Mouse (Mus musculus) lung, adult 2 months (tissue): ENCODE measurements around the gene Pet117.

Experiments used
- CTCF ChIP-seq: fragments of 200-500 bp; IDR thresholded peaks from 2 replicates; pipeline ENCODE4 v1.5.1; 2011; ENCODE audit warnings: mild to moderate bottlenecking, low read length, control low read depth; ENCODE audit not compliant: insufficient read depth
- POLR2A ChIP-seq: fragments of 200-500 bp; IDR thresholded peaks from 2 replicates; pipeline ENCODE4 v1.6.1; 2011; ENCODE audit warnings: low read depth, mild to moderate bottlenecking, control low read depth, low read length, borderline replicate concordance; ENCODE audit errors: extremely low read depth

DNA sequence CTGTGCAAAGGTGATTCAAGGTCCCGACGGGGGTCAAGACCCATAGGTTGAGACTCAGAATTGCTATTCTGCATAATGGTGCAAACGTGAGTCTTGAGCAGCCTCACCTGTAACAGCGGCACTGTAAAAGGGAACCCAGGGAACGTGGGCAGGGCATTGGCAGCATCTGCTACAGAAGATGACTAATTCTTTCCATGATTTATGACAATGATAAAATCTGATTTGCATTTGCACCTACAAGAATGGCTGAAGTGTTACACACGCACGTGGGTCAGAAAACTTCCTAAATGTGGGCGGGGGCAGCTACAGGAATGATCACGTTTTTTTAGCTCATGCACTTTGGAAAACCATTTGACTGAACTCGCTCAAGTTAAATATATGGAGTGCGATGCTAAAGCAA is 16.0 kb upstream of the Pet117 start:
- TF ChIP-seq CTCF (no peak), POLR2A (no peak)
